Mouse (Mus musculus): Measurements from ENCODE around the gene Trpc4ap.

Gene Trpc4ap

GRCm38 (mm10) chr2:155640656-155641055, 51.5 kb downstream of the Trpc4ap start:
- peak in 1 of 2 experiments; percentile 79 for DNase-seq (ENCODE audit: low spot score in 2 of 2)

DNA sequence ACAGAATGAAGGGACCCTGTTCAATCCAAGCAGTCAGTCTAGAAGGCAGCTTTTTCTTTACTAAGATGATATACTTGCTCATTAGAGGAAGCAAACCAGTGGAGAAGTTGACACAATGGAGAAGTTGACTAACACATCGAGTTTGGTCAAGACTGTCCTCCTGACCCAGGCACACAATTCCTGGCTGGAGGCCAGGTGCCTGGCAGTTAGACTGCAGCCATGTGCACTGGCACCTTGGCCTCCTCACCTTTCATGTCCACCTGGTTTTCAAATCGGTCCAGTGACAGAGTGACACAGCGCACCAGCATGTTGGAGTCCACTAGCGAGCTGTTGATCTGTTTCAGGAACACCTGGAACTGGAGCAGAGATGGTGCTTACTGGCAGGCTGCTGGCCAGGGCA, 54.8 kb downstream of the Trpc4ap start:
- DNase-seq (ENCODE audit: low spot score in 2 of 2), result no peak

DNA sequence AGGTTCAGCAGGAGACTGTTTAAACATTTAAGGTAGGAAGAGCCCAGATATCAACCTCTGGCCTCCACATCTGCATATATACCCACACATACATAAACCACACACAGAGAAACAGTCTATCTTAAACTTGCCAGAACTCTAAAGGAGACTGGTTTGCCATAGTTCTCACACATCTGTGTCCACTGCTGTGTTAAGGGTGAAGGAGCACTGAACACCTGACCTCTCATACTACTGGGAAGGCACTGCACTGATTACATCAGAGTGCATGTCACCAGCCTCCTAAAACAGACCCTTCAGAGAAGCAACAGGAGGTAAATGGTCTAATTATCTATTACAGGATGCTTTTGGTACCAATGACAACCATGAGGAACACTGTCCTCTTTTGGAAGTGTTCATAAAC, 55.3 kb downstream of the Trpc4ap start:
- DNase-seq (ENCODE audit: low spot score in 2 of 2), result no peak

DNA sequence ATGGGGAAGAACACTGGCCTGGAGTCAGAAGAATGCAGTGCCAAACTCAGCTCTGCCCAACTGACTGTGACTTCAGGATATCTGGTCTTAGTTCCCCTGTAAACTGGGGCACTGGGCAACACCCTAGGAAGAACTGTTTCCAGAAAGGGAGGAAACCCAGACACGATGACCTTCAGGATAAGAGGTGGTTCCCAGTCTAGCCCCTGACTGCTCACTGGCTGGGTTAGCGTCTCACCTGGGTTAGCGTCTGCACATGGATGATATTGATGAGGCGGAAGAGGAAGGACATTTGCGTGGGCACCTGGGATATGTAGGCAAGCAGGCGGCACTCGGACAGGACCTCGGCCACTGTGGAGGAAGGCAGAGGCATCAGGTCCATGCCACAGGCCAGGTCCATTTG, 56.2 kb downstream of the Trpc4ap start:
- no peak for DNase-seq (ENCODE audit: low spot score in 2 of 2)

DNA sequence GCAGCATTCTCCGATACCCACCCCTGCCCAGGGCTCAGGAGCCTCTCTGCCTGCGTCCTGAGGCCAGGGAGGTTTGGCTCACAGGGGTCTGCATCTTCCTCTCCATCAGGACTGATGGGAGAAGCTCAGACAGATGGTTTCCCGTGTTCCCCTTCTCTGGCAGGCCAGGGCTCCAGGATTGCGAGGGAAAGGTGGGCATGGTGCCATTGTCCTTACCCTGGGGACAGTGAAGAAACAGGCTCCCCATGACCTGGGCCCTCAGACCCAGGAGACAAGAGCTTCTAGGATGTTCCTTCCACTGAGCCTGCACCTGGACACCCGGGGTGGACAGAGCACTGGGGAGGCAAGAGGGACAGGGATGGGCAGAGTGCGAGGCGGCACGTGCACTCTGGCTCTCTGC, 57.6 kb downstream of the Trpc4ap start:
- DNase-seq (ENCODE audit: low spot score in 2 of 2), result no peak

- DNase-seq (ENCODE audit: low spot score in 2 of 2), result no peak
These were observed 58.5 kb downstream of the Trpc4ap start for GRCm38 (mm10) chr2:155633731-155634130.

DNA sequence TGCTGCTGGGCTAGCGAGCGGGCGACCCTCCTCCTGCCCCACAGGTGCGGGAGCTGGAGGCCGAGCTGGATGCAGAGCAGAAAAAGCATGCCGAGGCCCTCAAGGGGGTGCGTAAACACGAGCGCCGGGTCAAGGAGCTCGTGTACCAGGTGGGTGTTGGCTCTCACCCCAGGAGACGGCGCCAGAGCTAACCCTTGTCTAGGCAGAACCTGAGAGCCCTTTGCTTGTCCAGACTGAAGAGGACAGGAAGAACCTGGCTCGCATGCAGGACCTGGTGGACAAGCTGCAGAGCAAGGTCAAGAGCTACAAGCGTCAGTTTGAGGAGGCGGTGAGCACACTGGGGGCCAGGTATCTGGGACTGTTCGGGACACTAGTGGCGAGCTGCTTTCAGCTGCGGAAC, 59.1 kb downstream of the Trpc4ap start:
- DNase-seq (ENCODE audit: low spot score in 2 of 2), result no peak

DNA sequence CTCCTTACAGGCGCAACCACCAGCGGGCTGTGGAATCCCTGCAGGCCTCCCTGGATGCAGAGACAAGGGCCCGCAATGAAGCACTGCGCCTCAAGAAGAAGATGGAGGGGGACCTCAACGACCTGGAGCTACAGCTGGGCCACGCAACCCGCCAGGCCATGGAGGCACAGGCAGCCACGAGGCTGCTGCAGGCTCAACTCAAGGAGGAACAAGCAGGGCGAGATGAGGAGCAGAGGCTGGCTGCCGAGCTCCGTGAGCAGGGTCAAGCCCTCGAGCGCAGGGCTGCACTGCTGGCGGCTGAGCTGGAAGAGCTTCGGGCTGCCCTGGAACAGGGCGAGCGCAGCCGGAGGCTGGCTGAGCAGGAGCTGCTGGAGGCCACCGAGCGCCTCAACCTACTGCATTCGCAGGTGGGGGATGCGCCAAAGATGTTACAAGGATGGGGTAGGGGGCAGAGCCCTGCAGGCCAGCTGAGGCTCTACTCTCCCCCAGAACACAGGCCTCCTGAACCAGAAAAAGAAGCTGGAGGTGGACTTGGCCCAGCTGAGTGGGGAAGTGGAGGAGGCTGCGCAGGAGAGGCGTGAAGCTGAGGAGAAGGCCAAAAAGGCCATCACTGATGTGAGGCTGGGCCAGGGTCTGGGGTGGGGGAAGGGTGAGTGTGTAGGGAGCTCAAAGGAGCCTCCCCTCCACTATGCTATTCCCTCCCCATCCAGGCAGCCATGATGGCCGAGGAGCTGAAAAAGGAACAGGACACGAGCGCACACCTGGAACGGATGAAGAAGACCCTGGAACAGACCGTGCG, 59.8 kb downstream of the Trpc4ap start:
- DNase-seq (ENCODE audit: low spot score in 2 of 2), result no peak

DNA sequence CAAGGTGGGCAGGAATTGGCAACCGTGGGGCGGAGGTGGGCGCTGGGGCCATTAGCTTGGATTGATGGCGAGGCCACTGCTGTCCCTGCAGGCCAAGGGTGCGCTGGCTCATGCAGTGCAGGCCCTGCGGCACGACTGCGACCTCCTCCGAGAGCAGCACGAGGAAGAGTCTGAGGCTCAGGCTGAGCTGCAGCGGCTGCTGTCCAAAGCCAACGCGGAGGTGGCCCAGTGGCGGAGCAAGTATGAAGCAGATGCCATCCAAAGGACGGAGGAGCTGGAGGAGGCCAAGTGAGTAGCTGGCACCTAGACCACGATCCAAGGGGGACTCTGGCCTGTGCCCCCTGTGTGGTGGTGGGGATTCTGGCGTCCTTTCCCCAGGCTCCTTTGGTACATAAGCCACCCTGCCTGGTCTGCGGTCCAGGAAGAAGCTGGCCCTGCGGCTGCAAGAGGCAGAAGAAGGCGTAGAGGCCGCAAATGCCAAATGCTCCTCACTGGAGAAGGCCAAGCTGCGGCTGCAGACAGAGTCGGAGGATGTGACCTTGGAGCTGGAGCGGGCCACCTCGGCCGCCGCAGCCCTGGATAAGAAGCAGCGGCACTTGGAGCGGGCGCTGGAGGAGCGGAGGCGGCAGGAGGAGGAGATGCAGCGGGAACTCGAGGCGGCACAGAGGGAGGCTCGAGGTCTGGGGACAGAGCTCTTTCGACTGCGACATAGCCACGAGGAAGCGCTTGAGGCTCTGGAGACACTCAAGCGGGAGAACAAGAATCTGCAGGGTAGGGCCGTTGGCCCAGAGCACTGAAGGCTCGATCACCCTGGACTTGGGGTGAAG, 61.4 kb downstream of the Trpc4ap start:
- no peak for DNase-seq (ENCODE audit: low spot score in 2 of 2)

DNA sequence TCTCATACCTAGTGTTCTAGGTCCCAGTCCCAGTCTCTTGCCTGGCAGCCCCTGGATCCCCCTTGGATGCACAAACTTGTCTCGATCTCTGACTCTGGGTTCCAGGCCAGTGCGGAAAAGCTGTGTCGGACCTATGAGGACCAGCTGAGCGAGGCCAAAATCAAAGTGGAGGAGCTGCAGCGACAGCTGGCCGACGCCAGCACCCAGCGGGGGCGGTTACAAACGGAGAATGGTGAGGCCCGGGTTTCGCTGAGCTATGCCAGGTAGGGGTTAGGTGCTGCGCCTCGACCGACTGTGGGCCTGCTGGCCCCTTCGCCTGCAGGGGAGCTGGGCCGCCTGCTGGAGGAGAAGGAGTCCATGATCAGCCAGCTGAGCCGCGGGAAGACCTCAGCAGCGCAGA, 62.0 kb downstream of the Trpc4ap start:
- no peak for DNase-seq (ENCODE audit: low spot score in 2 of 2)

DNA sequence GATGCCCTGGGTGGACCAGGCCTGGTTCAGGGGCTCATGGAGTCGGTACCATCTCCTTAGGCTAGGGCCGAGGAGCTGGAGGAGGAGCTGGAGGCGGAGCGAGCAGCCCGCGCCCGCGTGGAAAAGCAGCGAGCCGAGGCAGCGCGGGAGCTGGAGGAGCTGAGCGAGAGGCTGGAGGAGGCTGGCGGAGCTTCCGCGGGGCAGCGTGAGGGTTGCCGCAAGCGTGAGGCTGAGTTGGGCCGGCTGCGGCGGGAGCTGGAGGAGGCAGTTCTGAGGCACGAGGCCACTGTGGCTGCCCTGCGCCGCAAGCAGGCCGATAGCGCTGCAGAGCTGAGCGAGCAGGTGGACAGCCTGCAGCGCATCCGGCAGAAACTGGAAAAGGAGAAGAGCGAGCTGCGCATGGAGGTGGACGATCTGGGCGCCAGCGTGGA, 62.9 kb downstream of the Trpc4ap start:
- DNase-seq (ENCODE audit: low spot score in 2 of 2), result peak; percentile 75 to 76

GRCm38 (mm10) chr2:155628519-155628918, 63.7 kb downstream of the Trpc4ap start:
- DNase-seq (ENCODE audit: low spot score in 2 of 2), result no peak

DNA sequence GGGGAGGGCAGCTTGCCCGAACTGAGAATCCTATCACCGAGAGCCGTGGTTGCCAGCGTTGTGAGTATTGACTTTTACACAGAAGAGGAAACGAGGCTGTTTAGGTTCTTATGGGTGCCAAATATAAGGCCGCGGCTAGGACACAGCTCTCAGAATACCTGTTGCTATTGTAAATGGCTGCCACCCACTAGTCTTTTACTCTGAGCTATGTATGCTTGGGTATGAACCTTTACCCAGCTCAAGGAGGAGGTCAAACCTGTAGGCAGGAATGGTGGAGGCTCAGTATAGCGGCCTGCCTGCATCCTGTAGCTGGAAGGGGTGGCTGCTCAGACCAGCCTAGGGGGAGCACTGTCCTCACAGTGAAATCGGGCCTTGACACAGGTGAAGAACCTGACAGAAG, 64.1 kb downstream of the Trpc4ap start:
- DNase-seq (ENCODE audit: low spot score in 2 of 2), result no peak

DNA sequence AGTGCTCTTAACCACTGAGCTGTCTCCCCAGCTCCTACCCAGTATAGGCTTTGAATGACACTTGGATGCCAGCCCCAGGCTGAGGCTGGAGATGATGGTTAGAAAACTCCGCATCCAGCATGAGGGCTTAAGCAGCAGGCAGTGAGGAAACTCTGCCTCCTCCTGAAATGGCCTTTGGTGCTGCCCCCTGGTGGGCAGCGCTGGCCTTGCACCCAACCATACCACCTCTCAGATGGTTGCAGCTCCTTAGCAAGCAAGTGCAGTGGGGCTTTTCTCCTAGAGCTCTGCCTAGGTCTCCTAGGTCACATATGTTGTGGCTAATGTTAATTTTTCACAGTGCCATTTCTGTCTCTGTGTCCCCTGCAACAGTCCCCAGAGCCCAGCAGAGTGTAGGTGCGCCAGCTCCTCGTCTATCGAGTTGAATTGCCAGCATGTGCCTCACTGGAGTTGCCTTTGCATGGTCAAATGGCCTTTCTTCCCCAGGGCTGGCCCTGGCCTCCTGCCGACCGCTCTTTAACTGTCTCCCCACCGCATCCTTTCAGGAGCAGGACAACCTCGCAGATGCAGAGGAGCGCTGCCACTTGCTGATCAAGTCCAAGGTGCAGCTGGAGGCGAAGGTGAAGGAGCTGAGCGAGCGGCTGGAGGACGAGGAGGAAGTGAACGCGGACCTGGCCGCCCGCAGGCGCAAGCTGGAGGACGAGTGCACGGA, 65.0 kb downstream of the Trpc4ap start:
- DNase-seq (ENCODE audit: low spot score in 2 of 2), result peak; percentile 66 to 77

DNA sequence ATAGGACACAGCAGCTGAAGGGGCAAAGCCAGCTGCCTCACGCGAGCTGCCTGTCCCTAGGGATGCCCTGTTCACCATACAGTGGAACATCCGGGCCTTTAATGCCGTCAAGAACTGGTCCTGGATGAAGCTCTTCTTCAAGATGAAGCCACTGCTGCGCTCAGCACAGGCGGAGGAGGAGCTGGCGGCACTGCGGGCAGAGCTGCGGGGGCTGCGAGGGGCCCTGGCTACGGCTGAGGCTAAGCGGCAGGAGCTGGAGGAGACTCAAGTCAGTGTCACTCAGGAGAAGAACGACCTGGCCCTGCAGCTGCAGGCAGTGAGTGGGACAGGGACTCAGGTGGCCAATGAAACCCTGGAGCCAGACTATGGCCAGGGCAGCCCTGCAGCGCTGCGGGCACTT, 65.9 kb downstream of the Trpc4ap start:
- no peak for DNase-seq (ENCODE audit: low spot score in 2 of 2)

DNA sequence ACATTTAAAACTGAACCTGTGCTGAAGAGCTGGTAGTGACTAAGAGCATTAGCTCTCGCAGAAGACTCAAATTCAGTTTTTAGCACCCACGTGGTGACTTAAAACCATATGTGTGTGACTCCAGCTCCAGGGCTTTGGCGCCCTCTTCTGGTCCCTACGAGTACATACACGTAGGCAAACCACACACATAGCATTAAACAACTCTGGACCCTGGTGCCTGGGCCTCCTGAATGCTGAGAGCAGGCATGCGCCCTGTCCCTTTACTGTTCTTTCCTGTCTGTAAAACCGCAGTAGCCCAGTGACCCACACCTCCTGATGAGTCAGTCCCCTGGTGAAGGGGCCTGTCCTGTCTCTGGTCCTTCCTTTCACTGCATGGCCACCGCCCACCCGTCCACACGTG, 67.5 kb downstream of the Trpc4ap start:
- no peak for DNase-seq (ENCODE audit: low spot score in 2 of 2)

DNA sequence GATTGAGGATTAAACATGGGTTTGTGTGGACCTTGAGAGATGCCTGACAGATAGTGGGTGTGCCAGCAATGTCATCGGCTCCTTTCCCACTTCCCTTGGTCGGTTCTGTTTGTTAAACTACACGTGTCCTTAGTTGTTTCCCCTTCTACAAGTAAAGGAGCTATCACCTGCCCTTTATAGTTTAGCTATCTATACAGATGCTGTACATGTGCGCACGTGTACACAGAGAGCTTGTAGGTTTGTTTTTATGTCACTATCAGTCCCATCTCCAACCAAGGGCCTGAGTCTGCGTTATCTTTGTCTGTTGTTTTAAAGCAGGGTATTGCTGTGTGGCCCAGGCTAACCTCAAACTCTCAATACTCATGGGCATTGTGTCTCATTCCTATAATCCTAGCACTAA, 68.2 kb downstream of the Trpc4ap start:
- DNase-seq (ENCODE audit: low spot score in 2 of 2), result no peak

GRCm38 (mm10) chr2:155622606-155623005, 69.6 kb downstream of the Trpc4ap start:
- DNase-seq (ENCODE audit: low spot score in 2 of 2), result no peak

DNA sequence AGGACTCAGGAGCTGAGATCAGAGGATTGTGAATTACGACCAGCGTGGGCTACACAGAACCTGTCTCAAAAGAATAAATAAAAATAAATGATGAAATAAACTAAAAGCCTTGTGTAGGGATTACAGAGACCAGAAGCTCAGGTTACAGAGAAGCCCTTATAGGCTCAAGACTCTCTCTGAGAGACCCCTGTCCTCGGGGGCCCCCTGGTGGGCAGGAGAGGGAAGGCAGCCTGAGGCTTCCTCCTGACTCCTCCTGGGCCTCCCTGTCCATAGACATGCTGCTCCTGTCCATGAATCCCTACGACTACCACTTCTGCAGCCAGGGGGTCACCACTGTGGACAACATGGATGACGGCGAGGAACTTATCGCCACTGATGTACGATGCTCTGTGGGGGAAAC, 72.4 kb downstream of the Trpc4ap start:
- DNase-seq (ENCODE audit: low spot score in 2 of 2), result peak; percentile 86 to 90

- DNase-seq (ENCODE audit: low spot score in 2 of 2), result no peak
These were observed 75.2 kb downstream of the Trpc4ap start for GRCm38 (mm10) chr2:155616971-155617370.

DNA sequence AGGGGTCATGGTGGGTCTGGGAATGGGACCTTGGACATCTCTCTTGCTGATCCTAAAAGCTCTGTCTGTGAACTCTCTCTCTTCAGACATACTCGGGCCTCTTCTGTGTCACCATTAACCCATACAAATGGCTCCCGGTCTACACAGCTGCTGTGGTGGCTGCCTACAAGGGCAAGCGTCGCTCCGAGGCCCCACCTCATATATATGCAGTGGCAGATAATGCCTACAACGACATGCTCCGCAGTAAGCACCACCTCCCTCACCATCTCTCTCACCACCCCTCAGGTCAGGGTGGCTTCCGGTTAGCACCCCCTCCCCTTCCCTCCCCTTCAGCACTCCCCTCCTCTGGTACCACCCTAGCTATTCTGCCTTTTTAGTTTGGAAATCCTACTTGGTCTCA, 78.2 kb downstream of the Trpc4ap start:
- DNase-seq (ENCODE audit: low spot score in 2 of 2), result no peak

- no peak for DNase-seq (ENCODE audit: low spot score in 2 of 2)
These were observed 78.8 kb downstream of the Trpc4ap start for GRCm38 (mm10) chr2:155613326-155613755.

Data from frontal cortex, postnatal 36 days (tissue).